Mouse (Mus musculus): ENCODE measurements around the gene Cd2bp2. TPM values are rescaled to one million over a fixed set of nuclear protein-coding genes. Genes with fewer than 3 reads are reported as not detected.
A peak's percentile ranks its signal among the peaks of the same experiment; 100 is the strongest.

The Cd2bp2 gene
- polyA plus RNA-seq, 1 experiment from 2014 or later = 70.4 TPM

- no peak for ATAC-seq
- peak overlapping the region; percentile 65 for H3K4me2 ChIP-seq (ENCODE audit: low read length)
- H3K27me3 ChIP-seq (replicated peaks; ENCODE audit: control insufficient read depth, insufficient read depth, low read length) = no peaks in the 10 kb centered on the region
- H3K4me1 ChIP-seq (ENCODE audit: control insufficient read depth, insufficient read depth, low read depth, low read length) = peaks cover 17% of the 10 kb centered on the region
- H3K4me3 ChIP-seq (ENCODE audit: low read length) = peak overlapping the region; percentile 71
- peak overlapping the region; percentile 66 for H3K27ac ChIP-seq (ENCODE audit: low read depth, low read length)
- no peaks in the 10 kb centered on the region for H3K9me3 ChIP-seq (ENCODE audit: control insufficient read depth, low read length)
- peaks cover 56% of the 10 kb centered on the region for H3K36me3 ChIP-seq (ENCODE audit: control insufficient read depth, insufficient read depth, low read length)
- peak overlapping the region; percentile 67 for H3K9ac ChIP-seq (ENCODE audit: low read depth, low read length)
- 60% methylated on average over 11 of the region's 11 CpGs for WGBS
Observed at GRCm38 (mm10) chr7:127196484-127196883, 634 bp upstream of the Cd2bp2 start.

- Histone ChIP-seq H3K36me3 (ENCODE audit: control insufficient read depth, insufficient read depth, low read length) (peaks cover 44% of the 10 kb centered on the region), H3K4me3 (ENCODE audit: low read length) (peak overlapping the region; percentile 71), H3K4me1 (ENCODE audit: control insufficient read depth, insufficient read depth, low read depth, low read length) (peaks cover 17% of the 10 kb centered on the region), H3K27me3 (replicated peaks; ENCODE audit: control insufficient read depth, insufficient read depth, low read length) (no peaks in the 10 kb centered on the region), H3K9ac (ENCODE audit: low read depth, low read length) (peak overlapping the region; percentile 80), H3K4me2 (ENCODE audit: low read length) (peak overlapping the region; percentile 92), H3K9me3 (ENCODE audit: control insufficient read depth, low read length) (no peaks in the 10 kb centered on the region), H3K27ac (ENCODE audit: low read depth, low read length) (no peak overlapping the region)
- 91% methylated on average over 7 of the region's 7 CpGs for WGBS
- ATAC-seq = no peak
Observed at GRCm38 (mm10) chr7:127194633-127195029, 1.2 kb downstream of the Cd2bp2 start.

GRCm38 (mm10) chr7:127194011-127194632 is 1.7 kb downstream of the Cd2bp2 start:
- no peak for ATAC-seq
- Histone ChIP-seq H3K4me3 (ENCODE audit: low read length) (no peak overlapping the region), H3K4me1 (ENCODE audit: control insufficient read depth, insufficient read depth, low read depth, low read length) (peaks cover 17% of the 10 kb centered on the region), H3K27me3 (replicated peaks; ENCODE audit: control insufficient read depth, insufficient read depth, low read length) (no peaks in the 10 kb centered on the region), H3K4me2 (ENCODE audit: low read length) (peak overlapping the region; percentile 92), H3K36me3 (ENCODE audit: control insufficient read depth, insufficient read depth, low read length) (peaks cover 41% of the 10 kb centered on the region), H3K9ac (ENCODE audit: low read depth, low read length) (no peak overlapping the region), H3K27ac (ENCODE audit: low read depth, low read length) (no peak overlapping the region), H3K9me3 (ENCODE audit: control insufficient read depth, low read length) (no peaks in the 10 kb centered on the region)
- 92% methylated on average over 17 of the region's 17 CpGs for WGBS

GRCm38 (mm10) chr7:127192989-127193388 is 2.9 kb downstream of the Cd2bp2 start:
- H3K4me1 ChIP-seq (ENCODE audit: control insufficient read depth, insufficient read depth, low read depth, low read length) = peaks cover 17% of the 10 kb centered on the region
- no peaks in the 10 kb centered on the region for H3K27me3 ChIP-seq (replicated peaks; ENCODE audit: control insufficient read depth, insufficient read depth, low read length)
- WGBS = over 99% methylated on average over 5 of the region's 5 CpGs
- peaks cover 31% of the 10 kb centered on the region for H3K36me3 ChIP-seq (ENCODE audit: control insufficient read depth, insufficient read depth, low read length)
- no peak overlapping the region for H3K27ac ChIP-seq (ENCODE audit: low read depth, low read length)
- H3K9ac ChIP-seq (ENCODE audit: low read depth, low read length) = no peak overlapping the region
- H3K9me3 ChIP-seq (ENCODE audit: control insufficient read depth, low read length) = no peaks in the 10 kb centered on the region
- H3K4me3 ChIP-seq (ENCODE audit: low read length) = no peak overlapping the region
- no peak for ATAC-seq
- H3K4me2 ChIP-seq (ENCODE audit: low read length) = no peak overlapping the region

GRCm38 (mm10) chr7:127190672-127191071 is 5.2 kb downstream of the Cd2bp2 start:
- H3K27ac ChIP-seq (ENCODE audit: low read depth, low read length) = no peak overlapping the region
- peaks cover 21% of the 10 kb centered on the region; the same call in 1 of the 2 replicates for H3K36me3 ChIP-seq (ENCODE audit: control insufficient read depth, insufficient read depth, low read length)
- H3K9me3 ChIP-seq (ENCODE audit: control insufficient read depth, low read length) = no peaks in the 10 kb centered on the region
- no peak for ATAC-seq
- H3K9ac ChIP-seq (ENCODE audit: low read depth, low read length) = no peak overlapping the region
- no peak overlapping the region for H3K4me3 ChIP-seq (ENCODE audit: low read length)
- no peaks in the 10 kb centered on the region for H3K27me3 ChIP-seq (replicated peaks; ENCODE audit: control insufficient read depth, insufficient read depth, low read length)
- 93% methylated on average over 6 of the region's 6 CpGs for WGBS
- H3K4me2 ChIP-seq (ENCODE audit: low read length) = no peak overlapping the region
- peaks cover 12% of the 10 kb centered on the region for H3K4me1 ChIP-seq (ENCODE audit: control insufficient read depth, insufficient read depth, low read depth, low read length)

GRCm38 (mm10) chr7:127188305-127189276 is 7.3 kb downstream of the Cd2bp2 start:
- no peak overlapping the region for H3K9ac ChIP-seq (ENCODE audit: low read depth, low read length)
- no peaks in the 10 kb centered on the region for H3K9me3 ChIP-seq (ENCODE audit: control insufficient read depth, low read length)
- no peak overlapping the region for H3K4me3 ChIP-seq (ENCODE audit: low read length)
- H3K27me3 ChIP-seq (replicated peaks; ENCODE audit: control insufficient read depth, insufficient read depth, low read length) = no peaks in the 10 kb centered on the region
- H3K27ac ChIP-seq (ENCODE audit: low read depth, low read length) = no peak overlapping the region
- peaks cover 14% of the 10 kb centered on the region; the same call in 1 of the 2 replicates for H3K36me3 ChIP-seq (ENCODE audit: control insufficient read depth, insufficient read depth, low read length)
- no peaks in the 10 kb centered on the region for H3K4me1 ChIP-seq (ENCODE audit: control insufficient read depth, insufficient read depth, low read depth, low read length)
- WGBS = 86% methylated on average over 17 of the region's 17 CpGs
- no peak for ATAC-seq
- no peak overlapping the region for H3K4me2 ChIP-seq (ENCODE audit: low read length)

GRCm38 (mm10) chr7:127187351-127187750 is 8.5 kb downstream of the Cd2bp2 start:
- no peak overlapping the region for H3K4me3 ChIP-seq (ENCODE audit: low read length)
- no peak for ATAC-seq

GRCm38 (mm10) chr7:127185601-127186000 is 10.2 kb downstream of the Cd2bp2 start:
- Histone ChIP-seq H3K36me3 (ENCODE audit: control insufficient read depth, insufficient read depth, low read length) (no peaks in the 10 kb centered on the region), H3K4me2 (ENCODE audit: low read length) (no peak overlapping the region), H3K4me1 (ENCODE audit: control insufficient read depth, insufficient read depth, low read depth, low read length) (no peaks in the 10 kb centered on the region), H3K9ac (ENCODE audit: low read depth, low read length) (no peak overlapping the region), H3K27ac (ENCODE audit: low read depth, low read length) (no peak overlapping the region), H3K27me3 (replicated peaks; ENCODE audit: control insufficient read depth, insufficient read depth, low read length) (no peaks in the 10 kb centered on the region), H3K9me3 (ENCODE audit: control insufficient read depth, low read length) (no peaks in the 10 kb centered on the region), H3K4me3 (ENCODE audit: low read length) (no peak overlapping the region)
- WGBS = 75% methylated on average over 3 of the region's 3 CpGs
- ATAC-seq = no peak

More at GRCm38 (mm10) chr7:127187351-127187750, 8.5 kb downstream of the Cd2bp2 start:
- Histone ChIP-seq H3K4me1 (ENCODE audit: control insufficient read depth, insufficient read depth, low read depth, low read length) (no peaks in the 10 kb centered on the region), H3K9ac (ENCODE audit: low read depth, low read length) (no peak overlapping the region), H3K36me3 (ENCODE audit: control insufficient read depth, insufficient read depth, low read length) (peaks cover 6% of the 10 kb centered on the region; the same call in 1 of the 2 replicates), H3K4me2 (ENCODE audit: low read length) (no peak overlapping the region), H3K9me3 (ENCODE audit: control insufficient read depth, low read length) (no peaks in the 10 kb centered on the region), H3K27me3 (replicated peaks; ENCODE audit: control insufficient read depth, insufficient read depth, low read length) (no peaks in the 10 kb centered on the region), H3K27ac (ENCODE audit: low read depth, low read length) (no peak overlapping the region)
- 80% methylated on average over 9 of the region's 10 CpGs for WGBS

GRCm38 (mm10) chr7:127184720-127185119 is 11.1 kb downstream of the Cd2bp2 start:
- Histone ChIP-seq H3K4me3 (ENCODE audit: low read length) (no peak overlapping the region), H3K9ac (ENCODE audit: low read depth, low read length) (no peak overlapping the region), H3K4me2 (ENCODE audit: low read length) (no peak overlapping the region), H3K27ac (ENCODE audit: low read depth, low read length) (no peak overlapping the region), H3K4me1 (ENCODE audit: control insufficient read depth, insufficient read depth, low read depth, low read length) (no peaks in the 10 kb centered on the region), H3K36me3 (ENCODE audit: control insufficient read depth, insufficient read depth, low read length) (no peaks in the 10 kb centered on the region), H3K9me3 (ENCODE audit: control insufficient read depth, low read length) (no peaks in the 10 kb centered on the region), H3K27me3 (replicated peaks; ENCODE audit: control insufficient read depth, insufficient read depth, low read length) (no peaks in the 10 kb centered on the region)
- 75% methylated on average over 1 of the region's 1 CpGs for WGBS
- no peak for ATAC-seq

All from hindbrain, embryonic 16.5 days (tissue).